Mouse (Mus musculus) E14TG2a.4 (cell line): ENCODE measurements around the gene Nelfcd.

ENCODE experiments used
- CTCF ChIP-seq: conservative IDR thresholded peaks from 2 replicates; pipeline ENCODE4 v1.5.1; 2014; ENCODE audit warnings: low read length
- NANOG ChIP-seq: IDR thresholded peaks from 2 replicates; pipeline ENCODE4 v1.6.1; 2014; ENCODE audit warnings: borderline replicate concordance, low read length, mixed read lengths
- POU5F1 ChIP-seq: IDR thresholded peaks from 2 replicates; pipeline ENCODE4 v1.6.1; 2014; ENCODE audit warnings: low read length, borderline replicate concordance

- TF ChIP-seq CTCF (no peak), NANOG (no peak), POU5F1 (no peak)
These were observed 23.7 kb upstream of the Nelfcd start for GRCm38 (mm10) chr2:174391936-174392335.
